7 mouse cellular contexts compared by ENCODE assay signal in genomic region chr15:88921131-88921991, GRCm38 (mm10). TPM values are rescaled to one million over a fixed set of nuclear protein-coding genes. Genes with fewer than 3 reads are reported as not detected.
DNase-seq lines count a peak whose midpoint lies in the region; ATAC-seq and TF ChIP-seq lines count a peak whose summit lies in the region.

No protein-coding gene starts in this region.

- TF ChIP-seq CTCF in hindbrain, postnatal 0 days (IDR thresholded peaks at IDR 0.05; ENCODE audit: low read depth): peak; percentile 91
- TF ChIP-seq CTCF in small intestine, adult 2 months (IDR thresholded peaks at IDR 0.05; ENCODE audit: extremely low read depth, insufficient read length, insufficient replicate concordance, low read depth, low read length): peak; percentile 70; the same call in 1 of the 2 replicates

- no peaks in the 10 kb centered on the region for H3K27me3 ChIP-seq in hindbrain, postnatal 0 days (ENCODE audit: insufficient read depth, low read length)
- H3K27me3 ChIP-seq in small intestine, adult 2 months (ENCODE audit: control insufficient read depth, insufficient read depth, low read length): no peaks in the 10 kb centered on the region

- H3K9me3 ChIP-seq in hindbrain, postnatal 0 days (ENCODE audit: low read length): no peaks in the 10 kb centered on the region

- TF ChIP-seq POLR2A in small intestine, adult 2 months (IDR thresholded peaks at IDR 0.05; ENCODE audit: low read depth, low read length): no peak

- peak; percentile 80 to 96 for DNase-seq in adrenal gland, adult (ENCODE audit: inconsistent age in 2 of 2, low spot score in 1 of 2)
- peak; percentile 79 to 88 for DNase-seq in cerebellum, postnatal 25 days
- DNase-seq in frontal cortex, postnatal 25 days (ENCODE audit: low spot score in 2 of 2): peak; percentile 57 to 61
- peak; percentile 95 for DNase-seq in hindbrain, postnatal 0 days (ENCODE audit: low spot score)
- DNase-seq in left cerebral cortex, adult 18-20 months (ENCODE audit: low spot score in 2 of 2): peak; percentile 76 to 89
- DNase-seq in mesoderm, embryonic 11.5 days (ENCODE audit: low read depth, low spot score): peak; percentile 89

- no peaks in the 10 kb centered on the region for H3K36me3 ChIP-seq in hindbrain, postnatal 0 days (ENCODE audit: insufficient read depth, low read length)
- no peaks in the 10 kb centered on the region for H3K36me3 ChIP-seq in small intestine, adult 2 months (ENCODE audit: control insufficient read depth, insufficient read depth, low read length)

- no peak overlapping the region for H3K4me2 ChIP-seq in hindbrain, postnatal 0 days (ENCODE audit: low read depth, low read length)

- no peak overlapping the region for H3K4me3 ChIP-seq in hindbrain, postnatal 0 days (ENCODE audit: low read length)
- H3K4me3 ChIP-seq in small intestine, adult 2 months (ENCODE audit: low read depth, low read length): no peak overlapping the region

- peak; percentile 79; the same call in 1 of the 2 replicates for ATAC-seq in hindbrain, postnatal 0 days

- H3K9ac ChIP-seq in hindbrain, postnatal 0 days (replicated peaks; ENCODE audit: low read length): no peak overlapping the region

- 28% methylated on average over 12 of the region's 12 CpGs for WGBS in hindbrain, postnatal 0 days
- 10% methylated on average over 12 of the region's 12 CpGs for WGBS in small intestine, adult 2 months

- H3K27ac ChIP-seq in hindbrain, postnatal 0 days: no peak overlapping the region
- no peak overlapping the region for H3K27ac ChIP-seq in small intestine, adult 2 months (ENCODE audit: insufficient read depth, low read depth, low read length)

- no peaks in the 10 kb centered on the region for H3K4me1 ChIP-seq in hindbrain, postnatal 0 days (ENCODE audit: insufficient read depth, low read length)
- peaks cover 8% of the 10 kb centered on the region for H3K4me1 ChIP-seq in small intestine, adult 2 months (ENCODE audit: control insufficient read depth, insufficient read depth, insufficient read length, low read length)

RNA-seq across cellular contexts. Expression of gene Ttll8, which starts 32.9 kb away (rescaled TPM):
- total RNA-seq in hindbrain, postnatal 0 days (2014; rRNA removed): 0.11 and 0.16 TPM in 2 replicates
- 0.14 and 0.45 TPM in 2 replicates for polyA plus RNA-seq in hindbrain, postnatal 0 days (2015; fragmentation: Nextera tagmentation; extraction: Ambion mirVana)
- total RNA-seq in left cerebral cortex, adult 18-20 months (2021): 1 to 10 TPM in 1 of 2 experiments, under 1 TPM in 1; 0.87 to 2.2 TPM
- not detected in 2 replicates for polyA plus RNA-seq in small intestine, adult 2 months (2012; rRNA removed)

RNA-seq across cellular contexts. Expression of gene Mlc1, which starts 57.4 kb away (rescaled TPM):
- 106 and 111 TPM in 2 replicates for total RNA-seq in hindbrain, postnatal 0 days (2014; rRNA removed)
- 72.5 and 88.3 TPM in 2 replicates for polyA plus RNA-seq in hindbrain, postnatal 0 days (2015; fragmentation: Nextera tagmentation; extraction: Ambion mirVana)
- 100 to 1,000 TPM; 101 to 104 TPM for total RNA-seq in left cerebral cortex, adult 18-20 months (2021)
- 0.05 and 0.08 TPM in 2 replicates for polyA plus RNA-seq in small intestine, adult 2 months (2012; rRNA removed)

RNA-seq across cellular contexts. Expression of gene Pim3, which starts 59.4 kb away (rescaled TPM):
- 98.0 and 104 TPM in 2 replicates for total RNA-seq in hindbrain, postnatal 0 days (2014; rRNA removed)
- polyA plus RNA-seq in hindbrain, postnatal 0 days (2015; fragmentation: Nextera tagmentation; extraction: Ambion mirVana): 69.8 TPM in 2 replicates
- total RNA-seq in left cerebral cortex, adult 18-20 months (2021): 10 to 100 TPM; 36.3 to 45.9 TPM
- polyA plus RNA-seq in small intestine, adult 2 months (2012; rRNA removed): 38.3 and 60.3 TPM in 2 replicates
